Mouse (Mus musculus) cerebellum, postnatal 36 days (tissue): Measurements from ENCODE around the gene Slc16a2.

Experiments used
- DNase-seq, 2 experiments: peaks; one replicate each; pipeline ENCODE4 v3.0.0; 2021 to 2022; ENCODE audit warnings: mixed read lengths in 2 of 2

Slc16a2 gene

DNA sequence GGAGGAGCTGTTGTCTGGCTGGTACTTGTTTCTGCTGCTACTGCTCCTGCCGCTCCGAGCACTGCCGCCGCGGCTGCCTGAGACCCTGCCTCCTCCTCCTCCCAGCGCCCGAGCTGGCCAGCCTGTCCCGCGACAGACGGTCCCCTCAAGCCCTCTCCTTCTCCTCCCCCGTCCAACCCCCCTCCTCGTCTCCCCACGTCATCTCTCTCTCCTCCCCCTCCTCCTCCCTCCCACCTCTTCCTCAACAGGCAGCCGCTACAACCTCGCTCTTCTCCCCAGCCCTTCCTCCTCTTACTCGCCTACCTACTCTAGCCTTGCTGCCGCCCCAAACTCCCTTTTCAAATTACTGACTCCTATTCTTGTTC, at the start of gene Slc16a2:
Gene Slc16a2 (minus strand): TSS at position 152 of the 365 bp plus-strand sequence.
- peak; percentile 51 to 60 for DNase-seq

- DNase-seq: no peak
Observed at GRCm38 (mm10) chrX:103863502-103863901, 41.7 kb upstream of the Slc16a2 start.

GRCm38 (mm10) chrX:103862877-103863276, 41.1 kb upstream of the Slc16a2 start:
- DNase-seq: no peak

DNA sequence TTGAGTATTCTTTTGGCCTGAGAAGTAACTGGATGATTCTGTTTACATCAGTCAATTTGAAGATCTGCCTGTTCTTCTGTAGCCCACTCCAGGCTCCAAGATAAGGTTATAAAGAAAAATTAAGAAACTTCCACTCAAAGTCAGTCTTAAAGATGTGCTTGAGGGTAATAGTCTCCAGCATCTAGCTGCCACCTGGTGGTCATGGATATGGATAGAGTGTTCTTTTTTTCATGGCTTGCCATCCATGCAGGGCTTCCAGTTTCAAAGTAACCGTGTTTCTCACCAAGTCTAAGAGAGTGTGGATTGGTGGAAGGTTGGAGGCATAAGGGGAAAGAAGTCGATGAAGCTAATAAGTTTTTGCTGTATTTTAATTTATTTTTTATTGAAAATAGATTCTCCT, 23.5 kb upstream of the Slc16a2 start:
- DNase-seq: peak in 1 of 2 experiments; percentile 11

GRCm38 (mm10) chrX:103828836-103829235, 7.1 kb upstream of the Slc16a2 start:
- DNase-seq: no peak

- DNase-seq: peak; percentile 19 to 23
Observed at GRCm38 (mm10) chrX:103822271-103822811, 558 bp upstream of the Slc16a2 start.

DNA sequence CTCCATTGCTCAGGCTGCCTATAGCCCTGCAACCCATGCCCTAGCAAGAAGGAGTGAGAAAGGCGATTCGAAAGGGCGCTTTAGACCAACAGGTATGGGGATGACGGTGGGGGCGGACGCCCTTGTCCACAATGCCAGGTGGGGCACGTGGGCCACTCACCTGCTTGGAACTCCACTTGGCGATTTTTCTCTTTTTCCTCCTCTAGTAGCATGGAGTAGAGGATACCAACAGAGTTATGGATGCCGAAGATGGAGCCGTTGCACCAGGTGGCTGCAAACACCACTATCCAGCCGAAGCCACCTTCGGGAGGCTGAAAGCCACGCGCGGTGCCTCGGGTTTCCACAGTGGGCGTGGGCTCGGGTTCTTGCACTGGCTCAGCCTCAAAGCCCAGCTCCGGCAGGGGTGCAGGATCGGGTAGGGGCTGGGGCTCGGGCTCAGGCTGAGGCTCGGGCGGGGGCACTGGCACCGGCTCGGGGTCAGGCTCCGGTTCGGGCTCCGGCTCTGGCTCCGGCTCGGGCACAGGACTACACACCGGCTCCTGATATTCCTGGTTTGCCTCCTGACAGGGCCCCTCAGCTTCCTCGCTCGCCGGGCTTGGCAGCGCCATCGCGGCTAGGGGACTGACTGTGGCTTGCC, 470 bp downstream of the Slc16a2 start:
- peak; percentile 9 to 14 for DNase-seq

DNA sequence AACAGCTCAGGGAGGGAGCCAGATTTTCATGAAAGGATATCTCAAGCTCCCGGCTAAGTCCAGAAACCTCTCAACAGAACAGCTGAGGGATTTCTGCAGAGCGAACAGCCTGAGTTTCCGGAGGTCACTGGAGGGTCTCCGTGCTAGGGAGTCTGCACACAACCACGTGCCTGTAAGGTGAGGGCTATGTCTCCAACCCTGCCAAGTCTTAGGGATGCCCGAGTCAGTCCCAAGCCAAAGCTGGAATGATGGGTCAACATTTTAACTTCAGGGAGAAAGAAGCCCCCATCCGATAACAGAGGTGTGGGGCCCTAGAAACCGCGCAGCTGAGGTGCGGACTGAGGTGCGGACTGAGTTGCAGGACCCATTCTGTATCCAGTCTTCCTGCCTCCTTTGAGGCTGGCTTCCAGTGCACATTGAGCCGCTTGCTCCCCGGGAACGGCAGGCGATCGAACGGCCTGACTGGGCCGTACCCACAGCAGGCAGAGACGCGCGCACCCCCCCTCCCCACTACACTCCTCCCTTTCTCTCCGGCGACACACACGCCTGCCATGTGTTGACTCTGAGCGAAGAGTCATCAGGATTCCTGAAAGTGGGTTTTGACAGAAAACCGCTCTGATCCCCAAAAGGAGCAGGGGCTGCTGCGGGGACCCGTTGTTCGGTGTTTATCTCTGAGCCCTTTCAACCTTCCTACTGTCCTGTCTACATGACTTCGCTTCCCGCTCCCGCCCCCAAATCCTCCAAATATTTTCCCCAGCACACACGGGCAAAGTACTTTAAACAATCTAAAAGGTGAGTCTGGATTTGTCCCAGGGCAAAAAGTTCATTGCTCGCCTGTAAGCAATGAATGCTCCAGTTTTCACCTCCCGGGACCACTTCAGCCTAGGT, 1.2 kb downstream of the Slc16a2 start:
- DNase-seq: peak; percentile 5 to 10

DNA sequence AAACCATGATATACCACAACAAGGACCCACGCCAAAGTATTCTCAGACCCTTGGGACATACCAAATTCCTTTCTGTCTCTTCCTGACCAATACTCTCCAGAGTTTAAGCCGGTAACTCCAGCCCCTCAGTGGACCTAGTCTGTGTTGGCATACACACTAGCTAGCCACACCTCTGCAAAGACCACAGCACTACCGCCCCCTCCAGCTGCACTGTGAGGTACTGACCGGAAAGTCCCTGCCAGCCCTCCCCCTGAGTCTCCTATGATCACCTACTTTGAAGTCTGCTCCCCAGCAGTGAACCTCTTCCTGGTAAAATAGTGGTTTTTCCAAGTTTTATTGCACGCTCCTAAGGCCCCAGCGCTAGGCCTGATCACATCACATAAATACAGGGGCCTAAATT, 2.5 kb downstream of the Slc16a2 start:
- DNase-seq: no peak

DNA sequence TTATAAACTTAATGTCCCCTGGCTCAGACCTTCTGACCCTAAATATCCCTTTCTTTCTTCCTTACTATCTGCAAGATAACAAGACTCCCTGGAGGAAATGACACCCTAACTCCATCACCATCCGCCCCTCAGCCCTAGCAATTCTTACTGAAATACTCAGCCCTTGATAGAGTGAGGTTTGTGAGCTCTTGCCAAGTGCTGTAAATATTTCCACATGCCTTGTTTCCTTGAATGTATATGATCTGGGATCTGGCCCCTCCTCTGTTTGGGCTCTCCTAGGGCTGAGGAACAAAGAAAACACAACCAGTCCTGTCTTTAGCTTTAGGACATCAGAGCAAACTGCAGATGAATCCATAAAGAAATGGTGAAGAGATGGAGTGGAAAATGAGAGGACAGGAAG, 9.1 kb downstream of the Slc16a2 start:
- DNase-seq: no peak

DNA sequence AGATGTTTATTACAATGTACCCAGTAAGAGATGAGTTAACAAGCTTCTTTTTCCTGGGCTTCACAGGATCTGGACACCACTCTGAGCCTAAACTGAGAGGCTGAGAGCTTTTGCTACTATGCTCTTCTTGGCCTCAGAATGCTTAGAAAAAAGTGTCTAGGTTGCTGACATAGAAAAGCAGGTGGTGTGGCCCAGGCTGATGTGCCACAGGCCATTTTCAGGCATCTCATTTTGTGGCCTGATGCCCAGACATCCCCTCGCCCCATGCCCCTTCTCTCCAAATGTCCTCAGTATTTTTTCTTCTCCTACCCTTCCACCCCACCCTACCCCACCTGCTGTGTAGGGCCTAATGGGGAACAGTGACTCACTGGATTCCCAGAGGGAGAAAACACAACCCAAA, 11.3 kb downstream of the Slc16a2 start:
- no peak for DNase-seq

DNA sequence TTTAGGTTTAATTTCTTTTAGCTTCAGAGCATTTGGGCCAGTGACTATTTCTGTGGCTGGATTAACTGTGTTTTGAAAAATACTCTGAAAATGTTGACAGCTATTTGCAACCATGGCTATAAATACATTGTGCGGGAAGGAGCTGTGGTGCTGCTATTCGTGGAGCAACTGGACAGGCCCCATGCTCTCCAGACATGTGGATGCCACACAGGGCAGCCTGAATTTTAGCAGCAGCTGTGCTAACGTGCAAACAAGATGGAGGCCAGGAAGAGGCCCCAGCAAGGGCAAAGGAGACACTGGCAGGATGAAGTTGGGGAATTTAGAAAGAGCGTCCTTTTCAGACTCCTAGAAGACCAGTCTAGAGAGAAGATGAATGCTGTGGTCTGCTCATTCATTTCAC, 15.4 kb downstream of the Slc16a2 start:
- no peak for DNase-seq

GRCm38 (mm10) chrX:103796961-103797360, 24.8 kb downstream of the Slc16a2 start:
- no peak for DNase-seq

GRCm38 (mm10) chrX:103795506-103795905, 26.3 kb downstream of the Slc16a2 start:
- DNase-seq: no peak

DNA sequence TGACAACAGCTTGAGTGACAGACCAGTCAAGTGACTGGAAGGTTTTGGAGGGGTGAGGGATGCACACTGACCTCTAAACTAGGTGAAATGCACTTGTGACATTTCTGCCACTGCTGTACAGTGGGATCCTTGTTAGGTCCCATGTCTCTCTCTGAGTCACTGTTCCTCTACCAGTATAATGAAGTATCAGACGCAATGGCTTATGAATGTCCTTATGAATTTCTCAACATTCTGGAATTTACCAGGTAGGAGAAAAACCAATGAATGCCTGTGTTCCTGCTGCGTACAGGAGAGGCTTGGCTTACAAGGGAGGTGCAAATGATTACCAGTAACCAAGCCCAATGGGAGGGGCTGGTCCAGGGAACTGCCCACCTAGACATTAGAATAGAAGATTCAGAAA, 30.5 kb downstream of the Slc16a2 start:
- no peak for DNase-seq

DNA sequence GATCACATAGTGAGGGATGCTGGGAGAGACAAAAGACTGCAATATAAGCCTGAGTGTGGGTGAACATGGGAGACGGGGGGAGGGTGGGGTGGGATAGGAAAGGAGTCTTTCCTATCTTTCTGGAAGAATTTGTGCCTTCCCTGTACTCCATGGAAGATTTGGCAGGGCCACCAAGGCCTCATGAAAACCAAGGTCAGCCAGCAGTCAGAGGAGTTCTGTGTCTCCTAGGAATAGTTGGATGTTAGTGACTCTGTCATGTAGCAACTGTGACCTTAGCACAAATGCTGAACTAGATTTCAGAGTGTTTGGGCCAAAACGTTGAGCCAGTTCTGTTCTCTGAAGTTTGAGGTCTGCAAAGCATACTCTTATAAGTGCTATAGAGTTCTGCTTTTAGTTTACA, 36.1 kb downstream of the Slc16a2 start:
- DNase-seq: no peak

GRCm38 (mm10) chrX:103776412-103776811, 45.4 kb downstream of the Slc16a2 start:
- DNase-seq: no peak

GRCm38 (mm10) chrX:103746197-103746596, 75.6 kb downstream of the Slc16a2 start:
- no peak for DNase-seq

- DNase-seq: no peak
Observed at GRCm38 (mm10) chrX:103744171-103745039, 77.4 kb downstream of the Slc16a2 start.

DNA sequence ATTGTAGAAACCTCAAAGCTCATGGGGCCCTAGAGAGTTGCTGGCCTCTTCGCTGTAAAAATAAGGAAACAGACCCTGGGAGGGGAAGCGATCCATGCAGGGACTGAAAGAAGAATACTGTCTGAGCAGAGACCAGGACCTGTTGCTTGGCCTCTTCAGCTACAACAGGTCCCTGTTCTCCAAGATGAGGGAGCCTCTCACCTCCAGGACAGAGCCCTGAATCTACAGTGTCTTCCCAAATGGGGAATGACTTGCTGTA, 79.8 kb downstream of the Slc16a2 start:
- no peak for DNase-seq

DNA sequence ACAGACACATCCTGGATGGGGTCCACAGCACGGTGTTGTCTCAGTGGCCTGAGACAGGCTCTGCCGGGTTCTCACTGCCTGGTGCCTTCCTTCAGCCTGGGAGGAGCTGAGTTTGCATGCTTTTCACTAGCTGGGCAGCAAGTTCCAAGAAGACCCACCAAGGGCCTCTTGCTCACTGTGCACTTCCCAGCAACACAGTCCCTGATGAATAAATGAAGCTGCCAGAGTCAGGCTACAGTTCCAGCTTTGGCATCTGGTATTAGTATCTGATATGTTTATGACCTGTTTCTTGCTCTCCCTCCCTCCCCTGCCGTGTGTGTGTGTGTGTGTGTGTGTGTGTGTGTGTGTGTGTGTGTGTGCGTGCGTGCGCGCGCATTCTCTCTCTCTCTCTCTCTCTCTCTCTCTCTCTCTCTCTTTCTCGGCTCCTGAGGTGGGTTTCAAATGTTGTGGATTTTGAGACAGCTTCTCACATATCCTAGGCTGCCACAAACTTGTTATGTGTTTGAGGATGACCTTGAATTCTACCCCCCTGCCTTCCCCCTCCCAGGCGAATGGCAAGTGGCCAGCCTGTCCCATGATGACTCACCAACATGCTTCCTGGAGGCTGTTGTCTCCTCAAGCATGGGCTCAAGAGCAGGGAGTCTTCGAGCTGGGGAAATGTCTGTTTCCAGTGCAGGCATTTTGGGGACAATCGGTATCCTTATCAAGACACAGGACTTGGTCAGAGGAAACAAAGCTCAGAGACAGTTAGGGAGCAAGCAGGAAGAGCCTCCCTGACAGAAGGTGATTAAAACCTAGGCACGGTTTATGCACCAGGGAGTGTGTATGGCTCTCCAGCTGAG, 80.3 kb downstream of the Slc16a2 start:
- no peak for DNase-seq

- no peak for DNase-seq
Observed at GRCm38 (mm10) chrX:103734041-103734625, 87.7 kb downstream of the Slc16a2 start.
